Mouse (Mus musculus): ENCODE measurements around the gene Olfr402. TPM values are rescaled to one million over a fixed set of nuclear protein-coding genes. Genes with fewer than 3 reads are reported as not detected.
"Not testable (repeated sequence)": the region's sequence is repeated elsewhere in the genome, so short reads cannot be mapped to it uniquely, and the experiment has no call there.

The Olfr402 gene
- polyA plus RNA-seq (2021), result not detected

DNA sequence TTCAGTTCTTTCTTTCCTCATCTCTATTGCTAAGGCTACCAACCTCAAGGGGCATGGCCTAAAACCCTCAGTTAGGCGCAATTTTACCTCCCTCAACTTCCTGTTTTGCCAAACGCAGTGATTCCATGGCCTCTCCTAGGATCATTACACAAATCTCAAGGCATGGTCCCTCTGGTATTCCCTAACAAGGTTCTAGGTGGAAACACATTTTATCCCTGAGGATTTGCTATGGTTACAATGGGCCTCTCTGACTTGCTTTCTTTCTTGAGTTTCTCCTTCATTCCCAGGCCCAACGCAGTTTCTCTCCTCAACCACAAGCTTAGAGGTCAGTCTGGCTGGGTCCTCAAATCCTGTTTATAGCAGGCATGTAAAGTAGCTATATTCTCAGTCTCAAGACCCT, at the start of gene Olfr402:
Gene Olfr402 (plus strand): TSS at position 301 of the 400 bp plus-strand sequence.
- ATAC-seq, result no peak
- in situ Hi-C loops (cut with MboI; ENCODE audit: low pct_unique_long_range_greater_than_20kb), result no loop called here
- peaks cover 9% of the 10 kb centered on the region for H3K27me3 ChIP-seq
- ChIA-PET CTCF (interaction anchor here (1.0 kb wide), 1 partner anchor 12 kb away, joined by 4 read pairs; no protein-coding TSS in a partner anchor), POLR2A (no interaction called here)
- no peak for TF ChIP-seq CTCF (IDR thresholded peaks at IDR 0.05)
- DNase-seq (ENCODE audit: low read depth, low spot score), result no peak

DNA sequence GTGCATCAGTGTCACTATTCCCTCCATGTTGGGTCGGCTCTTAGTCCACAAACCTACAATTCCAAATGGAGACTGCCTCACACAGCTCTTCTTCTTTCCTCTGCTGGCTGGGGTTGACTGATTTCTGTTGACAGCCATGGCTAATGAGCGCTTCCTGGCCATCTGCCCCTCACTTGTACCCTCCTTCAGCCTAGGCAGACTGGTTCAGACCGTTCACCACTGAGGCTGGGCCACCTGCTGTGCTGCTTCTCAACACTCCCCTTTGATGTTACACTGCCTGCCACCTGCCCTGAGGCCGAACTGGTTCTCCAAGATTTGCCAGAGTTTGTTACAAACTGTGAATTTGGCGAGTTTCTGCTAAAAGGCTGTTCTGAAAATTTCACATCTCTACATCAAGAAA, 48.3 kb upstream of the Olfr402 start:
- TF ChIP-seq CTCF (IDR thresholded peaks at IDR 0.05), result no peak
- no peaks in the 10 kb centered on the region for H3K27me3 ChIP-seq
- in situ Hi-C loops (cut with MboI; ENCODE audit: low pct_unique_long_range_greater_than_20kb), result no loop called here
- CTCF ChIA-PET, result no interaction called here
- POLR2A ChIA-PET, result no interaction called here
- ATAC-seq (no peak), DNase-seq (ENCODE audit: low read depth, low spot score) (no peak)

DNA sequence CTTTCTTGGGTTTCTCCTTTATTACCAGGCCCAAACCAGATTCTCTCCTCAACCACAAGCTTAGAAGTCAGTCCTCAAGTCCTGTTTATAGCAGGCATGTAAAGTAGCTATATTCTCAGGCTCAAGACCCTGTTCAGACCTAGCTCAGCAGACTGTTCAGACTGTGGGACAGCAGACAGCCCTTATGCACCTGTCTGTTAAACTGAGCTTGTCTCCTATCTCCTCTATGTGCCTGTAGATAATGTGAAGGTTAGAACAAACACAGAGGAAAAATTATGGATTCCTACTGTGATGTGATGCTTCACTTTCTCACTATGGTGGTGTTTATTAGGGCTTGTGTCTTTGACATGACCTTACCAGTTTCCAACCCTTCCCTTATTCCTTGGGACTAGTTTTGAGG, 39.9 kb upstream of the Olfr402 start, which contains the start of gene Olfr401:
Gene Olfr401 (plus strand): TSS at position 301 of the 400 bp plus-strand sequence.
- no peak for ATAC-seq
- in situ Hi-C loops (cut with MboI; ENCODE audit: low pct_unique_long_range_greater_than_20kb), result no loop called here
- no peaks in the 10 kb centered on the region for H3K27me3 ChIP-seq
- ChIA-PET POLR2A (no interaction called here), CTCF (interaction anchor here (1.2 to 1.3 kb wide), 2 partner anchors 59 to 67 kb away, joined by 3 read pairs; no protein-coding TSS in a partner anchor)
- TF ChIP-seq CTCF (IDR thresholded peaks at IDR 0.05), result no peak
- no peak for DNase-seq (ENCODE audit: low read depth, low spot score)

DNA sequence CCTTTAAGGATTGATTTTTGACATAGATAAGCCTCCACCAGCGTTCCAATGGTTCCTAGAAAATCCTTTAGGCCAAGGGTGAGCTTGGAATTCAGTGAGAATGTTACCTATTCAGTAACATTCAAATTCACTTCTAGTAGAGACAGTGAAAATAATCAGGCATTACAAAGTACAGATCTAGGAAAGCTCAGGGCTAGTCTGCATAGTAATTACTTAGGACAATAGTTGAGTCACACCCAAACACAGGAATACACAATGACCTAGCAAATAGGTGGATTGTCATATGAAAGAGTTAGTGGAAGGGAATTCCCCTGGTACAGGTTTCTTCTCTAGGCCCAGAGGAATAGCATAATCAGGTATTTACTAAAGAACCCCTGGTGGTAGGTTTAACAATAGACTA, 13.3 kb upstream of the Olfr402 start:
- DNase-seq (ENCODE audit: low read depth, low spot score); POLR2A ChIA-PET; H3K27me3 ChIP-seq; in situ Hi-C loops (cut with MboI; ENCODE audit: low pct_unique_long_range_greater_than_20kb); ATAC-seq; CTCF ChIA-PET: not testable (repeated sequence)

DNA sequence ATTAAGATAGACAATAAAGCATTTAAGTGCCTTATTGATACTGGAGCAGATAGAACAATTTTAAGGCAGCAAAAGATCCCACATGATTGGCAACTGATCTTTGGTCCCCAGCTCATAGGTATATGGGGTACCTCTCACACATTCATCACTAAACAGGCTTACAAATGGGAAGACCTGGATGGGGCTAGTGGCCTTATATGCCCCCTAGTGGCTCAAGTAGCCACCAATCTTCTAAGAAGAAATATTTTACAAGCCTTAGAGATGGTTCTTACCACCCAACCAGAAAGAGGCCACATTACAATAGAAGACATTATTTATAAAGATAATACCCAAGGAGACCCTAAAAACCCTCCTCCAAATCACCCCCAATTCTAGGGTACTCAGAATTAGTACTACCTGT, 7.5 kb upstream of the Olfr402 start:
- ChIA-PET CTCF (no interaction called here), POLR2A (no interaction called here)
- DNase-seq (ENCODE audit: low read depth, low spot score) (no peak), ATAC-seq (no peak)
- in situ Hi-C loops (cut with MboI; ENCODE audit: low pct_unique_long_range_greater_than_20kb), result no loop called here
- no peaks in the 10 kb centered on the region for H3K27me3 ChIP-seq
- no peak for TF ChIP-seq CTCF (IDR thresholded peaks at IDR 0.05)

DNA sequence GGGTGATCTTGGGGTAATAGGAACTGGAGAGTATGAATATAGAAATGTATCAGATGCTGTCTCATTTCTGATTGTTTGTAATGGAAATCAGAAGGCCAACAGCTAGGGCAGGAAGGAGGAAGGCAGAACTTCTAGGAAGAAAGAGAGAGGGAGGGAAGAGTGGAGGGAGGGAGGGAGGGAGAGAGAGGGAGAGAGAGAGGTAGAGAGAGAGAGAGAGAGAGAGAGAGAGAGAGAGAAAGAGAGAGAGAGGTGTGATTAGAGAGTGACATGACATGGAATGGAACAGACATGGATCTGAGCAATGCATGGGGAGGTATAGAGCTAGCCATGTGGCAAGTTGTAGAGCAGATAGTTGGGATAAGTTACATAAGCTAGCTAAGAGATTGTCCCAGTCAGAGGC, 15.4 kb downstream of the Olfr402 start:
- ATAC-seq (peak; percentile 93), DNase-seq (ENCODE audit: low read depth, low spot score) (no peak)
- ChIA-PET POLR2A (no interaction called here), CTCF (no interaction called here)
- no peaks in the 10 kb centered on the region for H3K27me3 ChIP-seq
- TF ChIP-seq CTCF (IDR thresholded peaks at IDR 0.05), result no peak
- in situ Hi-C loops (cut with MboI; ENCODE audit: low pct_unique_long_range_greater_than_20kb), result no loop called here

DNA sequence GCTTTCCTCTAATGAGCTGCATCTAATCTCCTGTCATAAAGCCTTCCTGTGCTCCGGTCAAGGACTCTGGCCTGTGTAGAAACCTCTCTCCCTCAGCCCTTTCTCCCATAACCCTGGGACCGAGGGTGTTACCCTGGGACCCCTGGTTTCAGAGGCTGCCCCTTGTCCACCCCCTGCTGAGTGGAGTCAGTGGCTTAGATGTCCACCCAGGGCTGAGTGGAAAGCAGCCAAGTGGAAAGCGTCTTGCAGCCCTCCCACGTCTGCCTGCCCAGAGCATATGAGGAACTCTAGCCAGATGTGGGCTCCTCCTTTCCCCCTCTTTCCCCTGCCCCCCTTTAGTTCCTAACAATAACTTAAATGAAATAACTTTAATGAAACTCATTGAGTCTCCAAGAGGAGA, 29.8 kb downstream of the Olfr402 start:
- DNase-seq (ENCODE audit: low read depth, low spot score) (no peak), ATAC-seq (peak; percentile 51)
- in situ Hi-C loops (cut with MboI; ENCODE audit: low pct_unique_long_range_greater_than_20kb), result no loop called here
- CTCF ChIA-PET, result no interaction called here
- no peaks in the 10 kb centered on the region for H3K27me3 ChIP-seq
- POLR2A ChIA-PET, result no interaction called here
- no peak for TF ChIP-seq CTCF (IDR thresholded peaks at IDR 0.05)

DNA sequence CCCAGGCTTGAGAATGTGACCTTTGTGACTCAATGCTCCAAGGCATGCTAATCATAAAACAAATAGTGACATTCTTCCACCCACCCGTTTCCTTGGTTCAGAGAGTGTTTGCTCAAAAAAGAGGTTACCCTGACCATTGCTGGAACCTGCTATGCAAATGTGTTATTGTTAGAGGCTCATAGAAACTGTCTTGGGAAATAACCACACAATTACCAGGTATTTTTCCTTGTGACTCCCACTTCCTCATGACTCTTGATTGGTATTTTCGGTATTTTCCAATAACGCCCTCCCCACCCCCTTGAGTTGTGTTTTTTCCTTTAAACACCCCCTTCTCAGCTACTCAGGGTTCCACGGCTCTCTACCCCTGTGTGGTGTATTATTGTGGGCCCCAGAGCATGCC, 30.4 kb downstream of the Olfr402 start:
- in situ Hi-C loops (cut with MboI; ENCODE audit: low pct_unique_long_range_greater_than_20kb), result no loop called here
- CTCF ChIA-PET, result no interaction called here
- no peak for TF ChIP-seq CTCF (IDR thresholded peaks at IDR 0.05)
- ATAC-seq (no peak), DNase-seq (ENCODE audit: low read depth, low spot score) (no peak)
- POLR2A ChIA-PET, result no interaction called here
- H3K27me3 ChIP-seq, result no peaks in the 10 kb centered on the region

DNA sequence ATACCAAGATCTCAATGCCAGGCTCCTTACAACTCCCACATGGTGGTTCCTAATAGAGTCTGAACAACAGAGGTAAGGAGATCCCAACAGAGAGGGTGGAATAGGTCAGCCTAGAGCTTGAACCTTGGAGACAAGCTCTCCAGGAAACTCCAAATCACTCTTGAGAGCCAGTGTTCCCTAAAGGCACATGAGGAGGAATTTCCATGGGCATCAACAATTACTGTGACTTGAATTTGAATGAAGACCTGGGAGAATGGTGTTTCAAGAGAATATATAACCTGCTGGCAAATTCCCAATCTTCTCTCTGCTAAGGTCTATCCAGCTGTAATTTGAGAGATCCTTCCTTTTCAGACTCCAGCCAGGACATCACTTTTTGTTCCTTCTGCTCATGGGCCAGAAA, 32.6 kb downstream of the Olfr402 start, which contains the start of gene Olfr403:
Gene Olfr403 (plus strand): TSS at position 301 of the 400 bp plus-strand sequence.
- ChIA-PET CTCF (no interaction called here), POLR2A (no interaction called here)
- no peak for TF ChIP-seq CTCF (IDR thresholded peaks at IDR 0.05)
- DNase-seq (ENCODE audit: low read depth, low spot score), result no peak
- in situ Hi-C loops (cut with MboI; ENCODE audit: low pct_unique_long_range_greater_than_20kb), result no loop called here
- no peak for ATAC-seq
- no peaks in the 10 kb centered on the region for H3K27me3 ChIP-seq

Other genes with a start within 250 kb of the Olfr402 start
- not detected for gene Olfr395, start 244.2 kb upstream of the Olfr402 start, polyA plus RNA-seq (2021)
- gene Olfr23, start 216.9 kb upstream of the Olfr402 start, polyA plus RNA-seq (2021), result not detected
- not detected for gene Olfr397, start 192.7 kb upstream of the Olfr402 start, polyA plus RNA-seq (2021)
- not detected for gene Olfr398, start 163.1 kb upstream of the Olfr402 start, polyA plus RNA-seq (2021)
- gene Olfr139, start 97.0 kb upstream of the Olfr402 start, polyA plus RNA-seq (2021), result not detected
- gene Olfr399, start 96.9 kb upstream of the Olfr402 start, polyA plus RNA-seq (2021), result not detected
- not detected for gene Zfp616, start 83.6 kb upstream of the Olfr402 start, polyA plus RNA-seq (2021)
- gene Olfr401, start 39.8 kb upstream of the Olfr402 start, polyA plus RNA-seq (2021), result not detected
- gene Olfr403, start 32.7 kb downstream of the Olfr402 start, polyA plus RNA-seq (2021), result not detected
- gene Olfr43, start 57.9 kb downstream of the Olfr402 start, polyA plus RNA-seq (2021), result not detected
- not detected for gene Olfr406, start 106.3 kb downstream of the Olfr402 start, polyA plus RNA-seq (2021)
- gene Olfr59, start 130.2 kb downstream of the Olfr402 start, polyA plus RNA-seq (2021), result not detected
- not detected for gene Olfr410, start 184.5 kb downstream of the Olfr402 start, polyA plus RNA-seq (2021)
- gene Olfr411, start 199.1 kb downstream of the Olfr402 start, polyA plus RNA-seq (2021), result not detected
- not detected for gene Olfr412, start 208.5 kb downstream of the Olfr402 start, polyA plus RNA-seq (2021)